Mouse (Mus musculus) gastrocnemius, adult 2 months (tissue): Measurements from ENCODE around the gene Churc1. TPM values are rescaled to one million over a fixed set of nuclear protein-coding genes. Genes with fewer than 3 reads are reported as not detected.

Experiments
- DNase-seq: peaks from one replicate; pipeline ENCODE4 v3.0.0; 2022
- H3K27ac ChIP-seq: fragments of 200-600 bp; 2 replicates; pipeline ENCODE4 v1.8.1; 2022; ENCODE audit warnings: mild to moderate bottlenecking
- H3K4me3 ChIP-seq: fragments of 200-600 bp; 2 replicates; pipeline ENCODE4 v1.8.1; 2022; ENCODE audit warnings: mild to moderate bottlenecking, moderate library complexity
- CTCF ChIP-seq: fragments of 200-600 bp; IDR thresholded peaks from 2 replicates; pipeline ENCODE4 v1.8.1; 2022; ENCODE audit warnings: antibody characterized with exemption, mild to moderate bottlenecking, moderate library complexity
- intact Hi-C: fragments of 180-260 bp; cut with DNase I; formaldehyde crosslinking; loops from one replicate; pipeline ENCODE4 v1.15.1; 2025
- total RNA-seq, 2 experiments: library from RNA; stranded (reverse); gene quantifications; 2 replicates each; pipeline ENCODE4 v1.2.3; 2021

Gene Churc1
- total RNA-seq, 2 experiments from 2014 or later: 53.8 to 69.8 TPM

DNA sequence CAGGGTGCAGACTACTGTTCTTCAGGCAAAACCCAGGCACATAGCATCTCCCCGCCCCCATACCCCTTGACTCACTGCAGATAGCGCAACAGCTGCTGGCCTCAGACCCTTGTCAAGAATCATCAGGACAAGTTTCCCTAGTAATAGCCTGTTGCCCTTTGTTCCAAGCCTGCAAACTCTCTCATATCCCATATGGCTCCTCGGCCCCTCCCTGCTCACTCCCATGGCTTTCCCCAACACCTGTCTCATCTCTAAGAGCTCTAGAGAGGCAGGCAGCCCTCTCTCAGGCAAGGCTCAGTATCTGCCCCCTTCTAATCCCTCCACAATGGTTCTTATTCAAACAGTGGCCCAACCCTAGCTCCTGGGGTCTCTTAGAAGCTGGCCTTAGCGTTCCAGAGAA, 55.3 kb downstream of the Churc1 start:
- intact Hi-C loops: no loop called here
- no peak for DNase-seq
- Histone ChIP-seq H3K4me3 (no peak overlapping the region), H3K27ac (no peak overlapping the region)
- no peak for TF ChIP-seq CTCF

DNA sequence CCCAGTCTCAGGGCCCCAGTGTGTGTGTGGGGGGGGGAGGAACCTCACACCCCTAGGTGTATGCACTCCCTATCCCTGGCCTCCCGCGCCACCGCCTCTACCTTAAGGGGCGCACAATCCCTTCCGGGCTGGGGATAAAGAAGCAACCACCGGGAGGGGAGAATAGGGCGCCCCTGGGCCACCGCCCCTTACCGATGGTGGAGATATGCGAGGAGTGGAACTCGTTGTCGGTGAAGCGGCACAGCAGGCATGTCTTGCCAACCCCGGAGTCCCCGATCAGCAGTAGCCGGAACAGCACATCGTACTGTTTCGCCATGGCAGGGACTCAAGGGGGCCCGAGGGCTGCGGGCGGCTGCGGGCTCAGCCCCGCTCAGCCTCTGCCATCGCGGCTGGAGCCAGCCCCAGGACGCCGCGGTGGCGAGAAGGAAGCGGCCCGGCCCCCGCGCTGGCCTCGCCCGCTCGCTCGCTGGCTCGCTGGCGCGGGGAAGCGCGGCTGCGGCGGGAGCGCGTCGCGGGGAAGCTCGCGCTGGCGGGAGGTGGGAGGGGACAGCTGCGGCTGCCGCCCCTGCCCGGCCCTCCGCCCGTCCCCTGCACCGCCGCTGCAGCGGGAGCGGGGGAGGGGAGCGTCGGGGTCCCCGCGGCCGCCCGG, 56.8 kb downstream of the Churc1 start:
- TF ChIP-seq CTCF: no peak
- DNase-seq: peak; percentile 58
- intact Hi-C loops: no loop called here
- Histone ChIP-seq H3K27ac (peak overlapping the region; percentile 51; the same call in 1 of the 2 replicates), H3K4me3 (peak overlapping the region; percentile 81)

DNA sequence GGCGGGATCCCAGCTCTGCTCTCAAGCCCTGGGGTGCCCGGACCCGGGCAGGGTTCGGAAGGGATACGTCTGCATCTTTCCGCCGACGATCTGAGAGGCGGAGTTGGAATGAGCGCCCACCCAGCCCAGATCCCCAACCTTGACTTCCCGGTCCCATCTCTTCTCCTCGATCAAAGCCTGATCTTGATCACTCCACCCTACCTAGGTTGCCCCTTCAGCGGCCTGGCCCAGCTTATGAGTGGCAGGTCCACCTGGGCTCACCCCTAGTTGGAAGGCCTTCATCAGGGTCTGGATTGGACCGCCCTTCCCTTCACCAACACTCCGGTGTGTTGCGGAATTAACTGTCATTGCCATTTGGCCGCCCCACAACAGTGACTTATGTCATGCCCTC, 57.3 kb downstream of the Churc1 start, which contains the start of gene Rab15:
Gene Rab15, minus strand, starts transcription at position 258 of the 391 bp plus-strand sequence.
- Histone ChIP-seq H3K4me3 (peak within 1 kb of the TSS; percentile 81), H3K27ac (peak within 1 kb of the TSS; percentile 51; the same call in 1 of the 2 replicates)
- no peak for TF ChIP-seq CTCF
- no peak for DNase-seq
- intact Hi-C loops: no loop called here

DNA sequence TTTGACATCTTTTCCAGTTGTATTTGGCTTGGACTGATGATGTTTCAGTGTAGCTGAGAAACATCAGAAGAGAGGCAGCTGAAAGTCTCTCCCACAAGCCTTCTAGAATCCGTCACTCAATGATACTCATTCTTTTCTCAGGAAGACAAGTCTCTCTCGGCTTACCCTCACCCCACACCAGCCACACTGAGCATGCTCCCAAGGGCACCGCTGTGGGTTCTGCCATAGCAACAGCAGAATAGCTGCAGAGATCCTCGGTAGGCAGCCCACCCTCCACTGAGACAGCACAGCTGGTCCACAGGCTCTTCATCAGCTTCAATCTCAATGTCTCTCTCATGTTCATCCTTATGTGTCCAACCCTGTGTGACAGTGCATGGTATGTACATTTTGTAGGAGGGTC, 59.9 kb downstream of the Churc1 start:
- H3K4me3 ChIP-seq: no peak overlapping the region
- no peak overlapping the region for H3K27ac ChIP-seq
- intact Hi-C loops: no loop called here
- DNase-seq: no peak
- no peak for TF ChIP-seq CTCF

DNA sequence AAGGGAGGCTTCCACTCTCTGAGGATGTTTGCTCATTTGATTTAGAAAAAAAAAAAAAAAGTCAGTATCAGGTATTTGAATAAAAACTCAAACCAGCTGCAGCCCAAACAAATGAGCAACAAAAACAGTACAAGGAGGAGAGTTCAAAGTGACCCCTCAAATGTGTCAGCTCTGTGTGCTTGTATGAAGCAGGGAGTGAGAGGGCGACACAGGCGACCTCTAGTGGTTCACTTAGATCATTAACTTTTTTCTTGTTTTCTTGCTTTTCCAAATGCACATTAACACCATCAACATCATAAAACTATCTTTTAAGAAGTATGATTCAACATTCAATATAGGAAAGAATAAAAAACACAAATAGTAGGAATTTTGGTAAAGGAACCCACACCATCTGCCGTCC, 67.4 kb downstream of the Churc1 start:
- intact Hi-C loops: loop anchor here (10.0 kb wide), 1 partner anchor 402 kb away; the partner anchor contains the start of gene Fut8
- DNase-seq: no peak
- H3K4me3 ChIP-seq: no peak overlapping the region
- peak; percentile 89 for TF ChIP-seq CTCF
- no peak overlapping the region for H3K27ac ChIP-seq

Other genes with a start within 250 kb of the Churc1 start
- gene Plekhg3, start 234.6 kb upstream of the Churc1 start, total RNA-seq: 1 to 10 TPM; 5.3 to 6.1 TPM
- 100 to 1,000 TPM; 141 to 172 TPM for gene Sptb, start 55.0 kb upstream of the Churc1 start, total RNA-seq
- 10 to 100 TPM; 11.2 to 13.3 TPM for gene Fntb, start 51 bp downstream of the Churc1 start, total RNA-seq
- not detected for gene Gpx2, start 30.0 kb downstream of the Churc1 start, total RNA-seq
- 1 to 10 TPM; 1.0 to 5.6 TPM for gene Rab15, start 57.4 kb downstream of the Churc1 start, total RNA-seq
- gene Max, start 196.7 kb downstream of the Churc1 start, total RNA-seq: 10 to 100 TPM; 40.4 to 43.8 TPM